Mouse (Mus musculus): Measurements from ENCODE around the gene Gipc2.
"Not testable (repeated sequence)": the region's sequence is repeated elsewhere in the genome, so short reads cannot be mapped to it uniquely, and the experiment has no call there.

The Gipc2 gene

GRCm38 (mm10) chr3:152166099-152166423, at the start of gene Gipc2:
Gene Gipc2, minus strand, starts transcription at chr3:152166230.
- no peak for DNase-seq (ENCODE audit: low spot score in 2 of 2)

GRCm38 (mm10) chr3:152213416-152213815, 47.4 kb upstream of the Gipc2 start:
- no peak for DNase-seq (ENCODE audit: low spot score in 2 of 2)

- no peak for DNase-seq (ENCODE audit: low spot score in 2 of 2)
Measured at GRCm38 (mm10) chr3:152211731-152212279, 45.8 kb upstream of the Gipc2 start.

- peak; percentile 59 to 62 for DNase-seq (ENCODE audit: low spot score in 2 of 2)
Measured at GRCm38 (mm10) chr3:152210728-152211391, 44.8 kb upstream of the Gipc2 start.

- peak; percentile 100 for DNase-seq (ENCODE audit: low spot score in 2 of 2)
Measured at GRCm38 (mm10) chr3:152209967-152210634, 44.1 kb upstream of the Gipc2 start, which contains the start of the genes Dnajb4 and Fubp1. Gene Dnajb4, minus strand, starts transcription at chr3:152210302. Gene Fubp1, plus strand, starts transcription at chr3:152210422.

- DNase-seq (ENCODE audit: low spot score in 2 of 2) = peak in 1 of 2 experiments; percentile 30
Measured at GRCm38 (mm10) chr3:152209177-152209966, 43.3 kb upstream of the Gipc2 start.

GRCm38 (mm10) chr3:152208096-152208885, 42.3 kb upstream of the Gipc2 start:
- DNase-seq (ENCODE audit: low spot score in 2 of 2) = no peak

- no peak for DNase-seq (ENCODE audit: low spot score in 2 of 2)
Measured at GRCm38 (mm10) chr3:152207156-152207555, 41.1 kb upstream of the Gipc2 start.

GRCm38 (mm10) chr3:152204577-152204976, 38.5 kb upstream of the Gipc2 start:
- DNase-seq (ENCODE audit: low spot score in 2 of 2) = no peak

GRCm38 (mm10) chr3:152203996-152204395, 38.0 kb upstream of the Gipc2 start:
- DNase-seq (ENCODE audit: low spot score in 2 of 2) = no peak

- no peak for DNase-seq (ENCODE audit: low spot score in 2 of 2)
Measured at GRCm38 (mm10) chr3:152203411-152203810, 37.4 kb upstream of the Gipc2 start.

- no peak for DNase-seq (ENCODE audit: low spot score in 2 of 2)
Measured at GRCm38 (mm10) chr3:152202942-152203341, 36.9 kb upstream of the Gipc2 start.

- no peak for DNase-seq (ENCODE audit: low spot score in 2 of 2)
Measured at GRCm38 (mm10) chr3:152201651-152202050, 35.6 kb upstream of the Gipc2 start.

- no peak for DNase-seq (ENCODE audit: low spot score in 2 of 2)
Measured at GRCm38 (mm10) chr3:152201181-152201580, 35.2 kb upstream of the Gipc2 start.

- no peak for DNase-seq (ENCODE audit: low spot score in 2 of 2)
Measured at GRCm38 (mm10) chr3:152199125-152199524, 33.1 kb upstream of the Gipc2 start.

- DNase-seq (ENCODE audit: low spot score in 2 of 2) = not testable (repeated sequence)
Measured at GRCm38 (mm10) chr3:152197246-152197645, 31.2 kb upstream of the Gipc2 start.

- peak; percentile 67 to 84 for DNase-seq (ENCODE audit: low spot score in 2 of 2)
Measured at GRCm38 (mm10) chr3:152193635-152194097, 27.6 kb upstream of the Gipc2 start.

GRCm38 (mm10) chr3:152193177-152193576, 27.1 kb upstream of the Gipc2 start:
- DNase-seq (ENCODE audit: low spot score in 2 of 2) = no peak

- DNase-seq (ENCODE audit: low spot score in 2 of 2) = no peak
Measured at GRCm38 (mm10) chr3:152192238-152192931, 26.4 kb upstream of the Gipc2 start.

GRCm38 (mm10) chr3:152191791-152192237, 25.8 kb upstream of the Gipc2 start:
- no peak for DNase-seq (ENCODE audit: low spot score in 2 of 2)
